Mouse (Mus musculus) lung, embryonic 15.5 days (tissue): ENCODE data around the gene Cpsf2. TPM values are rescaled to one million over a fixed set of nuclear protein-coding genes. Genes with fewer than 3 reads are reported as not detected.
"Not testable (repeated sequence)": the region's sequence is repeated elsewhere in the genome, so short reads cannot be mapped to it uniquely, and the experiment has no call there.

Source experiments
- ATAC-seq: fragments of 200-750 bp; cut with Nextera tagmentation; 2 replicates; pipeline ENCODE4 v1.8.0; 2017; ENCODE audit warnings: moderate number of reproducible peaks, borderline replicate concordance; ENCODE audit not compliant: low FRiP score, low TSS enrichment; ENCODE audit errors: extremely low read depth
- H3K27ac ChIP-seq: fragments of 300-500 bp; sonication (generic); 2 replicates; pipeline ENCODE4 v1.5.1; 2015; ENCODE audit warnings: moderate library complexity, mild to moderate bottlenecking, inconsistent platforms
- H3K27me3 ChIP-seq: fragments of 300-500 bp; sonication (generic); 2 replicates; pipeline ENCODE4 v1.6.1; 2015; ENCODE audit warnings: inconsistent platforms
- H3K36me3 ChIP-seq: fragments of 300-500 bp; sonication (generic); 2 replicates; pipeline ENCODE4 v1.6.1; 2015; ENCODE audit warnings: inconsistent platforms
- H3K4me1 ChIP-seq: fragments of 300-500 bp; sonication (generic); 2 replicates; pipeline ENCODE4 v1.6.1; 2015; ENCODE audit warnings: inconsistent platforms
- H3K4me2 ChIP-seq: fragments of 300-500 bp; sonication (generic); 2 replicates; pipeline ENCODE4 v1.6.1; 2015; ENCODE audit warnings: inconsistent platforms, mild to moderate bottlenecking, moderate library complexity
- H3K4me3 ChIP-seq: fragments of 300-500 bp; sonication (generic); 2 replicates; pipeline ENCODE4 v1.5.1; 2015; ENCODE audit warnings: mild to moderate bottlenecking, inconsistent platforms
- H3K9ac ChIP-seq: fragments of 300-500 bp; sonication (generic); 2 replicates; pipeline ENCODE4 v1.6.1; 2015; ENCODE audit warnings: inconsistent platforms
- H3K9me3 ChIP-seq: fragments of 300-500 bp; sonication (generic); 2 replicates; pipeline ENCODE4 v1.6.1; 2016; ENCODE audit warnings: inconsistent platforms
- WGBS: fragments of 180-500 bp; shearing (Covaris S2); methylation state at CpG from one replicate; pipeline ENCODE4 v1.1.7; 2015; 5-methylcytosine and 5-hydroxymethylcytosine counted together
- polyA plus RNA-seq: library from polyadenylated mRNA; unstranded; fragments of >200 nt; fragmentation: Nextera tagmentation; extraction: Ambion mirVana; gene quantifications from 2 replicates; pipeline ENCODE4 v1.2.1, GENCODE M21; 2015

Gene Cpsf2
- 27.7 and 28.0 TPM in 2 replicates for polyA plus RNA-seq

DNA sequence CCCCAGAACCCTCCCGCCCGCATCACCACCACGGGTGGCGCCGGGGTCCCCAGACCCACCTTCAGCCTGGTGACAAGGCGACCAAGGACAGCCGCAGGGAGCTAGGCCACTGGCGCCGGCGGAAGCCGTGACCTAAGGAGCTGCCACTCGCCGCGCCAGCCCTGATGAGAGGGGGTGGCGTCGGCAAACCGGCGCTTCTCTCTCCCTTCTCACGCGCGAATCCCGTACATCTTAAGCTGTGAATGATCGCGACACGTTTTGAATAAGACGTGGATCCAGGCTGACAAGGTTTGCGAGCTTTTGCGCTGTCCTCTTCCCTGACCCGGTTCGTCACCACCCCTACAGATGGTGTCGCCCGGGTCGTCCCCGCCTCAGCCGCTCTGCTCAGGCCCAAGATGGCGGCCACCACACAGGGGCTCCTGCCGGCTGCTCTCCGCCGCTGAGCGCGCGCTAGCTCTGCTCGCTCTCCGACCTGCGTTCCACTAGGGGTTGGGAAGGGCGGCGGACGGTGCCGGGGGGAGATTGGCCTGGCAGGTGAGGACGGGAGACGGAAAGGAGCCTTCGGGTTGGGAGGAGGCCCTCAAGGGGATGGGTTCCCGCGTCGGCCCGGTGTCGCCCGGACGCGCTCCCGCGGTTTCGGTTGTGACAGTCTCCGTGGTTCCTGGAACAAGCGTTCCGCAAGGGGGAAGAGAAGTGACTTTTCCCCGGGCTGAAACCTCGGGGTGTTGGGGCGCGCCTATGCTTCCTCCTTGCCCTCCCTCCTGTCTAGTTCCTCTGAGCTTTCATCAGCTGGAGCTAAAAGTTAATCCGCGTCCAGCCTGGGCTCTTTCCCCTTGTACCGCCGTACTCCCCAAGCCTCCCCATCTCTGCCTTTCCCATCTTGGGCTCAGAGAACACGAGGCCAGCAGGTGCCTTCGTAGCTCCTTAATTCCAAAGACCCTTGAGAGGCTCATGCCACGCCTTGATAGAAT lies at the start of gene Cpsf2:
TSS of gene Cpsf2 (plus strand) at position 388 of the 971 bp plus-strand sequence.
- no peaks in the 10 kb centered on the region for H3K36me3 ChIP-seq
- peak within 1 kb of the TSS; percentile 90 for H3K27ac ChIP-seq
- peaks cover 20% of the 10 kb centered on the region for H3K4me1 ChIP-seq
- peak; percentile 97 for ATAC-seq
- H3K9me3 ChIP-seq, result no peaks in the 10 kb centered on the region
- peak within 1 kb of the TSS; percentile 66 for H3K4me2 ChIP-seq
- peak within 1 kb of the TSS; percentile 88 for H3K9ac ChIP-seq
- H3K27me3 ChIP-seq, result no peaks in the 10 kb centered on the region
- H3K4me3 ChIP-seq, result peak within 1 kb of the TSS; percentile 88
- under 1% methylated on average over 77 of the region's 77 CpGs for WGBS

DNA sequence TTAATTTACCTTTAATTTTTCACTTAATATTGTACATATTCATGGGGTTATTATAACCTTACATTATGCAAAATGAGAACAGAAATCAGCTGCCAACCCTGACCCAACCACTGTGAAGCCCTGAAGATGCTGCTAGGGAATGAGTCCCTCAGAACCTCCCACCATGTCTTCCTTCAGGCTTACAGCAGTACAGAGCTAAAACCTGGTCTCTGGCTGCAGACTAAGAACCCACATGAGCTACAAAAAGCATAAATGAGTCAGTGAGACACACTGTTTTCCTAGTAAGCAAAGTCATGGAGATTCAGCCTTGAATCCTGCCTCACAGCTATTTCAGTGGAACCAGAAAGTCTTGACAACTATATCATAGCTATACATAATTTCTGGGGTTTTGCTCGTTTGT lies 47.4 kb upstream of the Cpsf2 start:
- Histone ChIP-seq H3K27ac (no peak overlapping the region), H3K9ac (no peak overlapping the region), H3K9me3 (no peaks in the 10 kb centered on the region), H3K4me3 (no peak overlapping the region), H3K36me3 (peaks cover 66% of the 10 kb centered on the region), H3K4me1 (no peaks in the 10 kb centered on the region), H3K27me3 (no peaks in the 10 kb centered on the region), H3K4me2 (no peak overlapping the region)
- no peak for ATAC-seq
- 61% methylated on average over 1 of the region's 1 CpGs for WGBS

DNA sequence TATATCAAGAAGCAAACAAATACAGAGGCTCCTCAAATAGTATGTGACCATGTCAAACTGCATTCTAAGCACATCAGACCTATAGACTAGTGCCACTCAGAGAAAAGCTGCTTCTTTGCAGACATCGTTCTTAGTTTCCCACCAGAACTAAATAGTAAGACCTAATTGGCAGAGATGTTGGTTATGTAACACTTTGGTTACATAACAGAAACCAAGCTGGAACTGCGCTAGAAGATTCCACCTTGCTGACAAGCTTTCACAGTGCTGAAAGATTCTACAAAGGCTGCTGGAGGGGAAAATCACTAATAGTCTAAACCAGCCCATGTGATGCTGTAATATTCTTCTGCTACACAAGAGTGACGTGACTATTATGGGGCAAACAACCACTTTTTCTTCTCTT lies 40.6 kb upstream of the Cpsf2 start:
- ATAC-seq, result no peak
- WGBS, result 94% methylated on average over 3 of the region's 3 CpGs
- H3K36me3 ChIP-seq, result peaks cover 46% of the 10 kb centered on the region
- no peaks in the 10 kb centered on the region for H3K4me1 ChIP-seq
- H3K4me2 ChIP-seq, result no peak overlapping the region
- H3K9me3 ChIP-seq, result no peaks in the 10 kb centered on the region
- H3K4me3 ChIP-seq, result no peak overlapping the region
- no peak overlapping the region for H3K9ac ChIP-seq
- no peak overlapping the region for H3K27ac ChIP-seq
- no peaks in the 10 kb centered on the region for H3K27me3 ChIP-seq

DNA sequence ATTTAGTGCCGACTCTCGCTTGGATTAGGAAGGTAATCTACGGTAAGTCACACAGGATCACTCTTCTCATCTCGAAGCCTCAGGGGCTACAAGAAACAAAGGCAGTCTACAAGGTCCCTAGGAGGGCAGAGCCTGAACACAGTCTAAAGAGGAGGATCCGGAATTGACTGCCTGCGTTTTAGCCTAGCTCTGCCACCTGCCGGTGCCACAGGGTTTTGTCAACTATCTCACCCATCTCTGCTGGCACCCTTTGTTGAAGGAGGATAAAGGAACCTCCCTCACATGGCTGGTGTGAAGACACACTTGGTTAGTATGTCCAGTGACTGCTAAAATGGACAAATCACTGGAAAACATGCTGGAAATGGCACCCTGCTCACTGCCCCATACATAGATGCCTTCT lies 38.2 kb upstream of the Cpsf2 start:
- WGBS, result 88% methylated on average over 7 of the region's 7 CpGs
- no peaks in the 10 kb centered on the region for H3K4me1 ChIP-seq
- no peaks in the 10 kb centered on the region for H3K27me3 ChIP-seq
- H3K36me3 ChIP-seq, result peaks cover 51% of the 10 kb centered on the region
- H3K9ac ChIP-seq, result no peak overlapping the region
- ATAC-seq, result no peak
- H3K4me3 ChIP-seq, result no peak overlapping the region
- no peaks in the 10 kb centered on the region for H3K9me3 ChIP-seq
- no peak overlapping the region for H3K27ac ChIP-seq
- H3K4me2 ChIP-seq, result no peak overlapping the region

DNA sequence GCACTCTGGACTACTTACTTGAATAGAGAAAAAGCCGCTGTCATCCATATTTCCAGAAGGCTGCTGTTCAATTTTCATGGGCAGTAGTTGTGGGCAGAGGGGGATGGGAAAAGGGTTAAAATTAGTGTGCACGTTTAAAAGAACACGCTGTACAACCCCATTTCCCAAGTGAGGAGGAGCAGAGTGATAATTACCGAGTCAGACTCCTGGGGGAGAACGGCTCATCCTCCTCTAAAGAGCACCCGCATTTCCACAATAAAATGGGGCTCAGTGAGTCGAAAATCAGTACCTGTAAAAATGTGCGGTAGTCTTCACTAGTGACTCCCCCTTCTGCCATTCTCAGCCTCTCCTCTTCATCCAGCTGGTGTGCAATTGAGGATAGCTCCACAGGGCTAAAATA lies 27.8 kb upstream of the Cpsf2 start:
- 86% methylated on average over 8 of the region's 8 CpGs for WGBS
- H3K4me1 ChIP-seq, result no peaks in the 10 kb centered on the region
- H3K9ac ChIP-seq, result no peak overlapping the region

DNA sequence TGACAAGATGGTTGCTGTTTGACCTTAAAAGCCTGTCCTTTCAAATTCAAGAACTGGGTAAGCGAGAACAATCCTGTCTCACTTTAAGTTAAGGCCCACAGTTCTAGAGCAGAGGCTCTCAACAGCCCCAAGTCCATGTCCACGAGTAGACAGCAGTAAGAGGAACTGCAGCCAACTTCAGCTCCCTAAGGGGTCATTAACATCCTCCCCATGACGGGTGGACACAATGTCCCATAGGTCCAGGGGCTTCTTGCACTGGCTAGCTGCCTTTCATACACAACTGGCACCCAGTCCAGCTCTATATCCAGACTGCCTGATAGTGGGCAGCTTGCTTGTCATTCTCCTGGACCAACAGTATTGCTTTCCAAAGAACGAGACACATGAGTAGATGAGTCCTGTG lies 27.0 kb upstream of the Cpsf2 start:
- Histone ChIP-seq H3K9me3 (no peaks in the 10 kb centered on the region), H3K4me2 (no peak overlapping the region), H3K4me3 (no peak overlapping the region), H3K27ac (no peak overlapping the region), H3K27me3 (no peaks in the 10 kb centered on the region), H3K9ac (no peak overlapping the region), H3K4me1 (no peaks in the 10 kb centered on the region), H3K36me3 (peaks cover 31% of the 10 kb centered on the region)
- no peak for ATAC-seq
- WGBS, result 71% methylated on average over 4 of the region's 4 CpGs

More for the DNA sequence above, 27.8 kb upstream of the Cpsf2 start:
- ATAC-seq, result no peak
- Histone ChIP-seq H3K27ac (no peak overlapping the region), H3K36me3 (peaks cover 34% of the 10 kb centered on the region), H3K9me3 (no peaks in the 10 kb centered on the region), H3K4me3 (no peak overlapping the region), H3K4me2 (no peak overlapping the region), H3K27me3 (no peaks in the 10 kb centered on the region)

DNA sequence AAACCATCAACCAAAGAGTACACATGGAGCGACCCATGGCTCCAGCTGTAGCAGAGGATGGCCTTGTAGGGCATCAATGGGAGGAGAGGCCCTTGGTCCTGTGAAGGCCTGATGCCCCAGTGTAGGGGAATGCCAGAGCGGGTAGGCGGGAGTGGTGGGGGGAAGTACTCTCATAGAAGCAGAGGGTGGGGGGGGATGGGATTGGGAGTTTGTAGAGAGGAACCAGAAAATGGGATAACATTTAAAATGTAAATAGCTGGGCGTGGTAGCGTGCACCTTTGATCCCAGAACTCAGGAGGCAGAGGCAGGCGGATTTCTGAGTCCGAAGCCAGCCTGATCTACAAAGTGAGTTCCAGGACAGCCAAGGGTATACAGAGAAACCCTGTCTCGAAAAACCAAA lies 20.0 kb upstream of the Cpsf2 start:
- H3K27ac ChIP-seq, H3K27me3 ChIP-seq, H3K9ac ChIP-seq, H3K36me3 ChIP-seq, H3K4me3 ChIP-seq, H3K4me2 ChIP-seq, ATAC-seq, H3K9me3 ChIP-seq: not testable (repeated sequence)
- 91% methylated on average over 8 of the region's 8 CpGs for WGBS
- H3K4me1 ChIP-seq, result peaks cover 17% of the 10 kb centered on the region

DNA sequence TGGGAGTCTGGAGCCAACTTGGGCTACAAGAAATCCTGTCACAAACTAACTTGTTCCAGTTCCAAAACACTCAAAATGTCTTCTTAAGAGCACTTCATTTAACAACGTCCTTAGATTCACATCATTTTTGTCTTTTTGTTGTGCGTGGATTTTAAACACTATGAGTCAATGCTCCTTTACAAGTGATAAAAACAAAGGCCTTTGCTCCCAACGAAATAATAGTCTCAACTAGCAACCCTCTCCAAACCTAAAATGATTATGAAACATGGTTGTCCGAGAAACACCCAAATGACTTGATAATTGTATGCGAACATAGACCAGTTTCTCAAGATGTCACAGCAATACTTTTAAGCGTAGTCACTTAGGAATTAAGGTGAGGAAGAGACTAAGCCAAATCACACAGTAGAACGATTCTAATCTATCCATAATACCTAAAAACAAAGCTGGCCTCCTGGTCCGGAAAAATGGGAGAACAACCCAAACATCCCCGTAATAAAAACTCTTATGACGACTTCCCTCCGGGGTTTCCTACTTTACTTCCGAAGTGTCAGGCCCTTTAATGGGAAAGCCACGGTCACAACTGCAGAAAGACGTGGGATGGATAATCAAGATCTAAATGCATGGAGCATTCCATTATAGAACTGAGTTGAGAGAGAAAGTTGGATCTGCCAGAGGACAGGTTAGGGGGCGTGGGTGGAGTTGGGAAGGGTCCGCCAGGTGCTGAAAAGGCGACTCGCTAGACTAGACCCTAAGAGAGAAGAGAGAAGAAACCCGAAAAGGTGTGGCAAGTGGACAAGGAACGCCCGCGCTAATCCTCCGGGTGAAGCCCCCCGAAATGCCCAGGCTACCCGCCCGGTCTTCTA lies 18.5 kb upstream of the Cpsf2 start:
- Histone ChIP-seq H3K4me1 (peaks cover 17% of the 10 kb centered on the region), H3K4me3 (peak overlapping the region; percentile 94), H3K27me3 (no peaks in the 10 kb centered on the region), H3K27ac (peak overlapping the region; percentile 75), H3K9ac (peak overlapping the region; percentile 93), H3K36me3 (no peaks in the 10 kb centered on the region), H3K9me3 (no peaks in the 10 kb centered on the region), H3K4me2 (peak overlapping the region; percentile 68)
- peak; percentile 19; the same call in 1 of the 2 replicates for ATAC-seq
- 7% methylated on average over 26 of the region's 26 CpGs for WGBS

DNA sequence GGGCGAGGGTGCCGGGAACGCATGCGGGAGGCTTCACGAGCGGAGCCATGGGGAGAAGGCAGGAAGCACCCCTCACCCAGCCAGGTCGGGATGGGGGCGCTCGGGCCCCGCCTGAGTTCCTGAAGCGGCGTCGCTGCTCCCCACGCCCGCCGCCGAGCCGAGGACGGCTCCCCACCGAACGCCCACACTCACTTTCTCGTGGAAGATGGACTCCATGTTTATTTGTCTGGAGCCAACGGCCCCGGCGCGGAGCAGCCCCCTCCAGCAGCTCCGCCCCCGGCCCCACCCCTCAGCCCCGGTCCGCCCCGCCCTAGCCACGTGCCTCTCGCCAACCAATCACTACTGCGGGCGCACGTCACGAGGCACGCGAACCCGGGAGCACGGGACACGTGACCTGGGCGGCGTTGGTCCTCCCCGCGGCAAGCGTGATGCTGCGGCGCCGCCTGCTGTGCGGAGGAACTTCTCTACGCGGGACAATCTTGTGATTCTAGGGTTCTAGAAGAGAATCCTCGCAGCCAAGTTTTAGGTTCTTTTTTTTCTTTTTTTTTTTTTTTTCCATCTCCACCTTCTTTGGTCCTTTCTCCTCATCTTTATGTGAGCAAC lies 17.7 kb upstream of the Cpsf2 start, which contains the start of gene Atxn3:
TSS of gene Atxn3 (minus strand) at position 305 of the 603 bp plus-strand sequence.
- Histone ChIP-seq H3K9ac (peak within 1 kb of the TSS; percentile 93), H3K4me2 (peak within 1 kb of the TSS; percentile 68), H3K4me3 (peak within 1 kb of the TSS; percentile 94), H3K27me3 (no peaks in the 10 kb centered on the region), H3K9me3 (no peaks in the 10 kb centered on the region), H3K27ac (peak within 1 kb of the TSS; percentile 75), H3K4me1 (peaks cover 17% of the 10 kb centered on the region), H3K36me3 (no peaks in the 10 kb centered on the region)
- ATAC-seq, result peak; percentile 99
- under 1% methylated on average over 53 of the region's 54 CpGs for WGBS

DNA sequence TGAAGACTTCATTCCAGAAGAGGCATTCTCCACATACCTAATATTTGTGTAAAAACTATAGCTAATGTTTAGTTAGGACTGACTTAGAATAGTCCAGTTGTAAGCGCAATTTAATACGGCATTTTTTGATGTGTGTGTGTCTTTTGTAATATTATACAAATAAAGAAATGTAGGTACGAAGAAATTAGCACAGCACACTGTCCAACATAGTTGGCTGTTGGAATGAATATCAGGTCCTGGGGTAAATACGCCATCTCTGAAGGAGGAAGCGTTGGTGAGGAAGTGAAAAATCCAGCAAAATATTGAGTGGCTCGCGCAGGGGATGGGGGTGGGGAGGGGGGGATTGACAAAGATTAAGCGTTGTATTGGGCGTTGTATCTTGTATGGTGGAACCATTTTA lies 17.2 kb upstream of the Cpsf2 start:
- 0 out of 2 replicates have a peak overlapping the region, but pooled peaks have one; percentile 22 for H3K9ac ChIP-seq
- H3K36me3 ChIP-seq, result no peaks in the 10 kb centered on the region
- peaks cover 17% of the 10 kb centered on the region for H3K4me1 ChIP-seq
- 28% methylated on average over 9 of the region's 9 CpGs for WGBS
- no peaks in the 10 kb centered on the region for H3K27me3 ChIP-seq
- no peak for ATAC-seq
- no peaks in the 10 kb centered on the region for H3K9me3 ChIP-seq
- H3K4me3 ChIP-seq, result peak overlapping the region; percentile 94
- H3K4me2 ChIP-seq, result peak overlapping the region; percentile 52
- peak overlapping the region; percentile 41; the same call in 1 of the 2 replicates for H3K27ac ChIP-seq
